Mouse (Mus musculus) adrenal gland, postnatal 25 days (tissue): ENCODE data around the gene Cdc37l1. TPM values are rescaled to one million over a fixed set of nuclear protein-coding genes. Genes with fewer than 3 reads are reported as not detected.
"Not testable (repeated sequence)": the region's sequence is repeated elsewhere in the genome, so short reads cannot be mapped to it uniquely, and the experiment has no call there.

Experiments
- DNase-seq: peaks from one replicate; pipeline ENCODE4 v3.0.0; 2021; ENCODE audit warnings: mixed read lengths
- long read RNA-seq: library from polyadenylated mRNA; stranded (forward); transcript quantifications from one replicate; pipeline ENCODE4 v2.0.0, GENCODE M21; 2021
- total RNA-seq: library from RNA; stranded (reverse); gene quantifications from 2 replicates; pipeline ENCODE4 v1.2.3, GENCODE M21; 2021

The Cdc37l1 gene
- 52.2 and 62.0 TPM in 2 replicates for total RNA-seq
- long read RNA-seq, full-length matches to known transcripts, result 41 of 61 reads
- long read RNA-seq, partial matches to known transcripts, result 2 of 61 reads
- long read RNA-seq, other reads (novel, unspliced or antisense), result 18 of 61 reads

GRCm38 (mm10) chr19:28990194-28990589 lies at the start of gene Cdc37l1:
Cdc37l1 (plus strand) TSS chr19:28990352.
- DNase-seq, result peak; percentile 99

- no peak for DNase-seq
Observed at GRCm38 (mm10) chr19:28941271-28941670, 48.9 kb upstream of the Cdc37l1 start.

- DNase-seq, result no peak
Observed at GRCm38 (mm10) chr19:28946782-28947181, 43.4 kb upstream of the Cdc37l1 start.

DNA sequence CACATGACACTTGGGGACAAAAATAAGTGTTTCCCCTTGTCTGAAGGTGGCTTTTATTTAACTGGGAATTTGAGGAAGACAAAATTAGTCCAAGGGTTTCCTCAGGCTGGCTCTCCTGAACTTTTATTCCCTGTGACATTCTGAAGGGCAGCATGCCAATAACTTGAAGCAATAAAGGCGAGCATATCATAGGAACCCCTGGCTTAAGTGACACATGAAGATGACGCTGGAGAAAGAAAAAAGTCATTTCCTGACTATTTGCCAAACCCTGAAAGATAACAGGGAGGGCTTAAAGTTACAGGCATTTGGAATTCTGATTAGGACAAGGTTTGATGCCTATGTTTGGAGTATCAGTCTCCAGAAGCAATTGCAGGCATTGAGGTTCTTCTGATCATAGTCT lies 42.8 kb upstream of the Cdc37l1 start:
- DNase-seq, result no peak

GRCm38 (mm10) chr19:28951251-28951650 lies 38.9 kb upstream of the Cdc37l1 start:
- DNase-seq, result no peak

GRCm38 (mm10) chr19:28963113-28963512 lies 27.0 kb upstream of the Cdc37l1 start:
- no peak for DNase-seq

- DNase-seq, result no peak
Observed at GRCm38 (mm10) chr19:28963513-28963841, 26.7 kb upstream of the Cdc37l1 start.

DNA sequence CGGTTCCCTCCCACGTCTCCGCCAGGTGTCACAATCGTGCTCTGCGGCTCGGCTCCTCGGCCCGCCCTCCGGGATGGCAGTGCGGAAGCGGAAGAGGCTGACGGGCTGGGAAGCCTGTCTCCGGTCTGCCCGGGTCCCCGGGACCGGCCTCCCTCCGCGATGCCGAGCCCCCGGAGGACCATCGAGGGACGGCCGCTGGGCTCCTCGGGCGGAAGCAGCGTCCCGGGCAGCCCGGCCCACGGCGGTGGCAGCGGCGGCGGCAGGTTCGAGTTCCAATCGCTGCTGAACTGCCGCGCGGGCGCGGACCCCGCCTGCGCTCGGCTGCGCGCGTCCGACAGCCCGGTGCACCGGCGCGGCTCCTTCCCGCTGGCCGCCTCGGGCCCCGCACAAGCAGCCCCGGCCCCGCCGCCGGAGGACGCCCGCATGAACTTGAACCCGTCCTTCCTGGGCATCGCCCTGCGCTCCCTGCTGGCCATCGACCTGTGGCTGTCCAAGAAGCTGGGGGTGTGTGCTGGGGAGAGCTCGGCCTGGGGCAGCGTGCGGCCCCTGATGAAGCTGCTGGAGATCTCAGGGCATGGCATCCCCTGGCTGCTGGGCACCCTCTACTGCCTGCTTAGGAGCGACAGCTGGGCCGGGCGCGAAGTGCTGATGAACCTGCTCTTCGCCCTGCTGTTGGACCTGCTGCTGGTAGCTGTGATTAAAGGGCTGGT lies 26.2 kb upstream of the Cdc37l1 start, which contains the start of gene Plpp6:
Gene Plpp6 (plus strand): TSS at position 112 of the 710 bp plus-strand sequence.
- DNase-seq, result peak; percentile 85

DNA sequence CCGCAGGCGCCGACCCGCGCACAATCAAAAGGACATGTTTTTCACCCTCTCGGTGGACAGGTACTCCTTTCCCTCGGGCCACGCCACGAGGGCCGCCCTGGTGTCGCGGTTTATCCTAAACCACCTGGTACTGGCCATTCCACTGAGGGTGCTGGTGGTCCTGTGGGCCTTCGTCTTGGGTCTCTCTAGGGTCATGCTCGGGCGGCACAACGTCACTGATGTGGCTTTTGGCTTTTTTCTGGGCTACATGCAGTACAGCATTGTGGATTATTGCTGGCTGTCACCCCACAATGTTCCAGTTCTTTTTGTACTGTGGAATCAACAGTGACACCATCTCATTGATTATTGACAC lies 25.6 kb upstream of the Cdc37l1 start:
- no peak for DNase-seq

DNA sequence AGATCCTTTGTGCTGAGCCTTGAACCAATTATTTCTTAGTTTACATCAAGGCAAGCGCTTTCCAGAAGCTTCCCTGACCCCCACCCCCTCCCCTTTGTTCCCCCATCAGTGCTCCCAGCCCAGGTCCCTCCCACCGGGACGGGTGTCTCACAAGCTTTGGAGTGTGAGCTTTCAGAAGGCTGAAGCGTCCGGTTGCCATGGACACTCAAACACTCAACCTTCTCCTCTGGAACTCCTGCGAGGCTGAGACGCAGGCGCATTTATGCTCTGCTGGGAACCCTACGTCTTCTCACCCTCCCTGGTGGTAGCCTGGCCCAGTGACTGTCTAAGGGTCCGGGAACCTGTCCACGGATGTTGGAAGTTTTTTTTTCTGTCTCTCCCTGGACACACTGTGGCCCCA lies 22.5 kb upstream of the Cdc37l1 start, which contains the start of gene 4430402I18Rik:
Gene 4430402I18Rik (minus strand): TSS at position 149 of the 400 bp plus-strand sequence.
- peak; percentile 15 for DNase-seq

- no peak for DNase-seq
Observed at GRCm38 (mm10) chr19:28968178-28968577, 22.0 kb upstream of the Cdc37l1 start.

DNA sequence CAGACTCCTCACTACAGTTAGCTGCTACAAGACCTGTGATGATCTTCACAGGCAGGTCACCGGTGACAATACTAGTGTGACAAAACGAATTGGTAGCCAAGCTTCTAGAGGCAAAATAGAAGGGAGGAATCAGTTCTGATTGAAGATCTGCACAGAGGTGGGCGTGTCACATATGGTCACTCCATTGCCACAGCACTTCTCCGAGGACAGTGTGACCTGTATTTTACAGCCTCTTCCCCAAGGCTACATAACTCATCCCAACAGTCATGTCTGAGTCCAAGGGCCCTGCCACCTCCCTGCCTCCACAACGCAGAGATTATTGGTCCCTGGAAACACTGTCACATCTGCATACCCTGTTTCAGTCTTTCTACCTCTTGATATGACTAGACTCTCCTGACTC lies 20.9 kb upstream of the Cdc37l1 start:
- peak; percentile 9 for DNase-seq

- DNase-seq, result no peak
Observed at GRCm38 (mm10) chr19:28970251-28970650, 19.9 kb upstream of the Cdc37l1 start.

DNA sequence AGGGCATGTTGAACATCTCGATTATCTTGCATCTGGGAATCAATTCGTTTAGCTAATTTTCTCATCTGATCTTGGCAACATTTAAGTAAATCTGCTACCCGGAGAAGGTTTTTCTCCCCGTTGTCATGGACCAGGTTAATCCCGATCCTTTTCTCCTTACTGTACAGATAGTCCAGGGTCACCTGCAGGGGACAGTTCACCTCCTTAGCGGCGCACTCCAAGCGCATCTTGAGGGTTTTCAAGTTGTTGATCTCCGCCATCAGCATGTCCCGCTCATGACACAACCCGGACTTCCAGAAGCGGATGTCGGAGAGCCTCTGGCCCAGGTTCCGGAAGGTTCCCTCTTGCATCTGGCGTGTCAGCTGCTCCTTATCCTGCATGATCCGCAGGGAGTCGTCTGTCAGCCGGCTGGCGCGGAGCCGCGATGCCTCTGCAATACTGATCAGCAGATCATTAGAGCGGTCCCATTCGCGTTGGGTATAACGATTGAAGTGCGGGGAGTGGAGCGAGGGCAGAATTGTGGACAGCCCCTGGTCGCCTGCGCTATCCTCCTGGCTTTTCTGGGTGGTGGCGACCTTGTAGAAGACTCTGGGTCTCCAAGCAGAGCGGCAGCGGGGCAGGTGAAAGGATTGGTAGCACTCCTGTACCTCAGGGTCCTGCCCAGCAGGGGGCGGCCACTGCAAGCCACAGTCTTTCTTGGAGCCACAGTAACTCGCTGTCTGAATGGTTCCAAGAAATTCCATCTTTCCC lies 15.1 kb upstream of the Cdc37l1 start:
- peak; percentile 87 for DNase-seq

GRCm38 (mm10) chr19:28982617-28983016 lies 7.5 kb upstream of the Cdc37l1 start:
- no peak for DNase-seq

DNA sequence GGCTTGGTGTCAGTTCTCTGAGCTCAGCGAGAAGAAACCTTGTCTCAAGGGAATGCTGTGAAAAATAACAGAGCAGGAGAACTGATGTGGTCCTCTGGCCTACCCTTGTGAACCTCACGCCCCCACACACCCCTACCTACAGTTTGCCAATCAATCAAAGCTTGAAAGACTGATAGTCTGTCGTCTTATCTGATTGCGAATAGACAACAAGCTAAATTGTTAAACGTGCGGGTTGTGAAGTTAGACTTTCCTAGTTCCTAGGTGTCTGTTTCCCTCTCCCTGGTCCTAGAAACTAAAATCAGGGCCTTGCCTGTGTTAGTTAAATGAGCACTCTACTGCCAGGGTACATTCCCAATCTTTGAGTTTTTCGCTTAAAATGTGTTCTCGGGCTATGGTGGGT lies 637 bp upstream of the Cdc37l1 start:
- no peak for DNase-seq

GRCm38 (mm10) chr19:28990590-28991221 lies 554 bp downstream of the Cdc37l1 start:
- DNase-seq, result no peak

GRCm38 (mm10) chr19:28991391-28991790 lies 1.2 kb downstream of the Cdc37l1 start:
- DNase-seq, result no peak

DNA sequence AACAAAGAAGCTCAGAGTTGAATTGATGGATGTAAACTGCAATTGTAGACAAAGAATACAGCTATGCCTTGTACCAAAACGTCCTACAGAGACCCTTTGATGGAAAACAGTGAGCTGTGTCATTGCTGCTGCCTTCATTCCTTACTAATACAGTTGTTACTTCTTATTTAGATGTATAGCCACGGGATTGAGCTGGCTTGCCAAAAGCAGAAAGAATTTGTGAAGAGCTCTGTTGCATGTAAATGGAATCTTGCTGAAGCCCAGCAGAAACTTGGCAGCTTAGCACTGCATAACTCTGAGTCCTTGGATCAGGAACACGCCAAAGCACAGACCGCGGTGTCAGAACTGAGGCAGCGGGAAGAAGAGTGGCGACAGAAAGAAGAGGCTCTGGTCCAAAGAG lies 4.7 kb downstream of the Cdc37l1 start:
- DNase-seq, result no peak

DNA sequence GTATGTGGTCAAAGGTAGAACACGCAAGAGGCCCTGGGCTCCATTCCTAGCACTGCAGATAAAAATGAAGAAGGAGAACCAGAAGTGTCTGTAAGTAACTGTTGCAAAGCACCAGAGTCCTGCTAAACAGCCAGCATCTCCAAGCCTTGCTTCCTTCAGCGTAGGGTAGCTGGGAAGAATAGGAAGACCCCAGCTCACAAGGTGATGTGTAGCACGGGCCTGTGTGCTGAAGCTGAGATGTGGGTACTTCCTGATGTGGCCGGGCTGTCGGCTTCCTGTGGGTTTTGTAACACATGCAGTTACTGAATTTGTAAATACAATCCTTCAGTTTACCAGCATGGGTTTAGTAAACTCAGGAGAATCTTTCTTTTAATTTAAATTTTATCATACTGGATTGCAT lies 5.2 kb downstream of the Cdc37l1 start:
- DNase-seq, result no peak

DNA sequence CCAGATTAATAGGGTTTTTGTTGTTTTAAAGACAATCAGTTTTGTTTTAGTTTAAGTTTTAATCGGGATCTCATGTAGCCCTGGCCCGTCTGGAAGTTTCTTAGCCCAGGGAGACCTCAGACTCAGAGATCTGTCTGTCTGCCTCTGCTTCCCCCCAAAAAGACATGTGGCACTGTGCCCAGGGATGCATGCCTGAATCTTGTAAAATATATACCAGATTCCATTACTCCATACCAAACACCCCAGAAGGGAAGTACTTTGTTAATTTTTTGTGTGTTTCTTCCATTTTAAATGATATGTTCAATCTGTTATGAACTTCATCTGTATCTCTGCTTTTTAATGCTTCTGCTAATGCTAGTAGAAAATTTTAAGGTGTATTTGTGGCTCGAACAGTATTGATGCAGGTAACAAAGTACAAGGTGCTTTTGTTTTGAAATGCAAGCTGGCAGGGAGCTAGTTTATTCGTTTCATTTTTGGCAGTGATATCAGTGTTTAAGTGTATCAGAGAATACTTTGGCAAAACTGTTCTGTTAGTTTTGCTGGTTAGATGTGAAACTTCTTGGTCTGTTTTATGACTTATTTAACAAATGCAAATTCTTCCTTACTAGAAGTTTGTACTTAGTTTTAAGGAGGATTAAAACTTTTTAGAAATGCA lies 8.0 kb downstream of the Cdc37l1 start:
- no peak for DNase-seq

- DNase-seq, result not testable (repeated sequence)
Observed at GRCm38 (mm10) chr19:29000321-29000720, 10.2 kb downstream of the Cdc37l1 start.
